Mouse (Mus musculus) embryonic facial prominence, embryonic 13.5 days (tissue): ENCODE data around the gene Sfxn3. TPM values are rescaled to one million over a fixed set of nuclear protein-coding genes. Genes with fewer than 3 reads are reported as not detected.

Experiments used
- ATAC-seq: fragments of 200-750 bp; cut with Nextera tagmentation; 2 replicates; pipeline ENCODE4 v1.8.0; 2017; ENCODE audit warnings: low read depth; ENCODE audit not compliant: insufficient number of reproducible peaks, insufficient read depth, low FRiP score, low TSS enrichment
- H3K27ac ChIP-seq: fragments of 300-500 bp; sonication (generic); 2 replicates; pipeline ENCODE4 v1.5.1; 2015; ENCODE audit warnings: moderate library complexity, mild to moderate bottlenecking, inconsistent platforms
- H3K27me3 ChIP-seq: fragments of 300-500 bp; sonication (generic); 2 replicates; pipeline ENCODE4 v1.6.1; 2015; ENCODE audit warnings: mild to moderate bottlenecking, inconsistent platforms
- H3K36me3 ChIP-seq: fragments of 300-500 bp; sonication (generic); 2 replicates; pipeline ENCODE4 v1.6.1; 2015; ENCODE audit warnings: mild to moderate bottlenecking, inconsistent platforms
- H3K4me1 ChIP-seq: fragments of 300-500 bp; sonication (generic); 2 replicates; pipeline ENCODE4 v1.6.1; 2015; ENCODE audit warnings: inconsistent platforms
- H3K4me2 ChIP-seq: fragments of 300-500 bp; sonication (generic); 2 replicates; pipeline ENCODE4 v1.6.1; 2015; ENCODE audit warnings: moderate library complexity, mild to moderate bottlenecking, inconsistent platforms
- H3K4me3 ChIP-seq: fragments of 300-500 bp; sonication (generic); 2 replicates; pipeline ENCODE4 v1.5.1; 2015; ENCODE audit warnings: mild to moderate bottlenecking, inconsistent platforms
- H3K9ac ChIP-seq: fragments of 300-500 bp; sonication (generic); 2 replicates; pipeline ENCODE4 v1.6.1; 2015; ENCODE audit warnings: mild to moderate bottlenecking, inconsistent platforms
- H3K9me3 ChIP-seq: fragments of 300-500 bp; sonication (generic); 2 replicates; pipeline ENCODE4 v1.6.1; 2016; ENCODE audit warnings: inconsistent platforms
- WGBS: fragments of 180-500 bp; shearing (Covaris S2); methylation state at CpG from one replicate; pipeline ENCODE4 v1.1.7; 2015; ENCODE audit warnings: mixed read lengths; 5-methylcytosine and 5-hydroxymethylcytosine counted together
- polyA plus RNA-seq: library from polyadenylated mRNA; unstranded; fragments of >200 nt; fragmentation: Nextera tagmentation; extraction: Ambion mirVana; gene quantifications from 2 replicates; pipeline ENCODE4 v1.2.1, GENCODE M21; 2015

The Sfxn3 gene
- polyA plus RNA-seq, 1 experiment from 2014 or later, result 32.3 TPM

GRCm38 (mm10) chr19:45049523-45049922, 2.2 kb downstream of the Sfxn3 start:
- Histone ChIP-seq H3K9ac (peak overlapping the region; percentile 67), H3K9me3 (no peaks in the 10 kb centered on the region), H3K27me3 (peaks cover 17% of the 10 kb centered on the region), H3K4me3 (no peak overlapping the region), H3K36me3 (peaks cover 41% of the 10 kb centered on the region), H3K4me1 (peaks cover 37% of the 10 kb centered on the region), H3K4me2 (0 out of 2 replicates have a peak overlapping the region, but pooled peaks have one; percentile 80), H3K27ac (no peak overlapping the region)
- no peak for ATAC-seq
- WGBS, result 72% methylated on average over 9 of the region's 9 CpGs

- ATAC-seq, result no peak
Measured at GRCm38 (mm10) chr19:45053451-45053850, 6.1 kb downstream of the Sfxn3 start.

GRCm38 (mm10) chr19:45054892-45055690, 7.8 kb downstream of the Sfxn3 start:
- Histone ChIP-seq H3K4me1 (peaks cover 35% of the 10 kb centered on the region), H3K9ac (peak overlapping the region; percentile 47; the same call in 1 of the 2 replicates), H3K4me2 (no peak overlapping the region), H3K27me3 (no peaks in the 10 kb centered on the region), H3K36me3 (peaks cover 40% of the 10 kb centered on the region), H3K9me3 (no peaks in the 10 kb centered on the region), H3K27ac (peak overlapping the region; percentile 75), H3K4me3 (no peak overlapping the region)
- ATAC-seq, result no peak
- WGBS, result 73% methylated on average over 6 of the region's 6 CpGs

More at GRCm38 (mm10) chr19:45053451-45053850, 6.1 kb downstream of the Sfxn3 start:
- WGBS, result 88% methylated on average over 8 of the region's 8 CpGs
- Histone ChIP-seq H3K9ac (no peak overlapping the region), H3K36me3 (peaks cover 45% of the 10 kb centered on the region), H3K4me1 (peaks cover 43% of the 10 kb centered on the region), H3K27ac (no peak overlapping the region), H3K9me3 (no peaks in the 10 kb centered on the region), H3K4me3 (no peak overlapping the region), H3K4me2 (no peak overlapping the region), H3K27me3 (no peaks in the 10 kb centered on the region)

- H3K4me1 ChIP-seq, result peaks cover 35% of the 10 kb centered on the region
- H3K27me3 ChIP-seq, result no peaks in the 10 kb centered on the region
- H3K4me3 ChIP-seq, result no peak overlapping the region
- H3K9me3 ChIP-seq, result no peaks in the 10 kb centered on the region
- ATAC-seq, result no peak
- peaks cover 30% of the 10 kb centered on the region for H3K36me3 ChIP-seq
- H3K9ac ChIP-seq, result peak overlapping the region; percentile 92; the same call in 1 of the 2 replicates
- H3K27ac ChIP-seq, result peak overlapping the region; percentile 98
- peak overlapping the region; percentile 77; the same call in 1 of the 2 replicates for H3K4me2 ChIP-seq
- 47% methylated on average over 4 of the region's 4 CpGs for WGBS
Measured at GRCm38 (mm10) chr19:45056364-45056763, 9.1 kb downstream of the Sfxn3 start.

GRCm38 (mm10) chr19:45056908-45057698, 9.8 kb downstream of the Sfxn3 start:
- Histone ChIP-seq H3K4me1 (peaks cover 35% of the 10 kb centered on the region), H3K27ac (peak overlapping the region; percentile 98), H3K4me2 (peak overlapping the region; percentile 77), H3K9ac (peak overlapping the region; percentile 92), H3K9me3 (no peaks in the 10 kb centered on the region), H3K4me3 (peak overlapping the region; percentile 62), H3K36me3 (peaks cover 23% of the 10 kb centered on the region), H3K27me3 (no peaks in the 10 kb centered on the region)
- no peak for ATAC-seq
- 69% methylated on average over 7 of the region's 7 CpGs for WGBS

GRCm38 (mm10) chr19:45057724-45058112, 10.4 kb downstream of the Sfxn3 start:
- H3K4me1 ChIP-seq, result peaks cover 35% of the 10 kb centered on the region
- ATAC-seq, result no peak
- H3K27me3 ChIP-seq, result no peaks in the 10 kb centered on the region
- WGBS, result 39% methylated on average over 7 of the region's 7 CpGs
- H3K27ac ChIP-seq, result peak overlapping the region; percentile 98
- H3K9me3 ChIP-seq, result no peaks in the 10 kb centered on the region
- H3K4me2 ChIP-seq, result peak overlapping the region; percentile 77
- peaks cover 17% of the 10 kb centered on the region for H3K36me3 ChIP-seq
- H3K9ac ChIP-seq, result peak overlapping the region; percentile 92
- H3K4me3 ChIP-seq, result peak overlapping the region; percentile 62

GRCm38 (mm10) chr19:45058113-45058839, 11.0 kb downstream of the Sfxn3 start:
- under 1% methylated on average over 34 of the region's 34 CpGs for WGBS
- H3K4me3 ChIP-seq, result peak overlapping the region; percentile 62
- H3K4me1 ChIP-seq, result peaks cover 35% of the 10 kb centered on the region
- H3K4me2 ChIP-seq, result peak overlapping the region; percentile 77
- no peaks in the 10 kb centered on the region for H3K27me3 ChIP-seq
- H3K9me3 ChIP-seq, result no peaks in the 10 kb centered on the region
- peak overlapping the region; percentile 98 for H3K27ac ChIP-seq
- H3K36me3 ChIP-seq, result peaks cover 11% of the 10 kb centered on the region
- peak overlapping the region; percentile 92 for H3K9ac ChIP-seq
- peak; percentile 88 for ATAC-seq

- peak overlapping the region; percentile 98 for H3K27ac ChIP-seq
- H3K4me3 ChIP-seq, result peak overlapping the region; percentile 62
- WGBS, result under 1% methylated on average over 14 of the region's 14 CpGs
- H3K9me3 ChIP-seq, result no peaks in the 10 kb centered on the region
- peak overlapping the region; percentile 77 for H3K4me2 ChIP-seq
- H3K9ac ChIP-seq, result peak overlapping the region; percentile 92
- peaks cover 3% of the 10 kb centered on the region for H3K27me3 ChIP-seq
- H3K36me3 ChIP-seq, result peaks cover 6% of the 10 kb centered on the region; the same call in 1 of the 2 replicates
- peaks cover 35% of the 10 kb centered on the region for H3K4me1 ChIP-seq
- ATAC-seq, result no peak
Measured at GRCm38 (mm10) chr19:45058841-45059240, 11.5 kb downstream of the Sfxn3 start.

GRCm38 (mm10) chr19:45063565-45064292, 16.4 kb downstream of the Sfxn3 start:
- Histone ChIP-seq H3K4me3 (no peak overlapping the region), H3K9ac (0 out of 2 replicates have a peak overlapping the region, but pooled peaks have one; percentile 40), H3K36me3 (no peaks in the 10 kb centered on the region), H3K4me2 (peak overlapping the region; percentile 16), H3K9me3 (0 out of 2 replicates have a peak, but pooled peaks cover 3% of the 10 kb centered on the region), H3K27me3 (peaks cover 52% of the 10 kb centered on the region), H3K27ac (no peak overlapping the region), H3K4me1 (peaks cover 7% of the 10 kb centered on the region; the same call in 1 of the 2 replicates)
- 44% methylated on average over 20 of the region's 20 CpGs for WGBS
- no peak for ATAC-seq

GRCm38 (mm10) chr19:45065226-45065625, 17.9 kb downstream of the Sfxn3 start:
- no peak overlapping the region for H3K4me3 ChIP-seq
- ATAC-seq, result no peak
- peaks cover 63% of the 10 kb centered on the region for H3K27me3 ChIP-seq

More at GRCm38 (mm10) chr19:45065226-45065625, 17.9 kb downstream of the Sfxn3 start:
- Histone ChIP-seq H3K4me2 (0 out of 2 replicates have a peak overlapping the region, but pooled peaks have one; percentile 3), H3K9ac (no peak overlapping the region), H3K27ac (no peak overlapping the region), H3K36me3 (no peaks in the 10 kb centered on the region), H3K9me3 (0 out of 2 replicates have a peak, but pooled peaks cover 3% of the 10 kb centered on the region), H3K4me1 (0 out of 2 replicates have a peak, but pooled peaks cover 3% of the 10 kb centered on the region)
- WGBS, result 5% methylated on average over 21 of the region's 21 CpGs
